Mouse (Mus musculus): Measurements from ENCODE around the gene Pnlip. TPM values are rescaled to one million over a fixed set of nuclear protein-coding genes. Genes with fewer than 3 reads are reported as not detected.

The Pnlip gene
- total RNA-seq, 2 experiments from 2014 or later = not detected

DNA sequence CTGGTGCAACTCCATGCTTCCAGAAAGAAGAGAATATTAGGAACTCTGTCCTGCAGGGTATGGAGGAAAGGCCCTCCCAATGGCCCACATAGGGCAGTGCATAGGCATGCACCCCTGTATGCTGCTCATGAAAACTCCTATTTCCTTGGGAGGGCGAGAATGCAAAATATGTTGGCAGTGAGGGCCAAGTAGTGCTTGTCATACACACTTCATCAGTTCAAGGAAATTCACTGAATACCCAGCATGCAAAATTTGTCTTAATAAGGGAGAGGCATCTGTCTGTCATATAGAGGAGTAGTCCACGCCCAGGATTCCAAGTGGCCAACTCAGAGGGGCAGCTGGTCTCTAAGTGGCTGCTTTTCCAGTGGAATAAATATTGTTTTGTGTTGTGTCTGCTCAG lies 11.0 kb downstream of the Pnlip start:
- DNase-seq = no peak
- intact Hi-C loops (cut with DNase I) = no loop called here
- Histone ChIP-seq H3K4me3 (no peak overlapping the region), H3K27ac (no peak overlapping the region)
- TF ChIP-seq CTCF (IDR thresholded peaks at IDR 0.05) = no peak

DNA sequence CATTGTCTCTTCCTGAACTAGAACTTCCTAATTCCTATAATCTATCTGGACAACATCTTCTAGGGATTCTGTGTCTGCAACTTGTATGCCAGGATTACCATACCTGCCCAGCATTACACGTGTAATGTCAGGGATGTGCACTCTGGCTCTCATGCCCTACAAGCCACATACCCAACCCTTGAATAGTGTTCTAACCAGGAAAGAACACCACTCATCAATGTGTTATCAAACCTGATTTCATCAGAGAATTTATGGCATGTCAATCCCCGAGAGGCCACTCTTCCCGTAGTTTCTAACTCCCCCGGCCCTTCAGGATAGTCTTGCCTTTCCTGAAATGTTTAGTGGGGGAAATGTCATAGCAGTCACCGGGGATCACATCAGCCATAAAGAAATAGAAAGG lies 12.6 kb downstream of the Pnlip start:
- no peak overlapping the region for H3K4me3 ChIP-seq
- H3K27ac ChIP-seq = no peak overlapping the region
- TF ChIP-seq CTCF (IDR thresholded peaks at IDR 0.05) = no peak
- intact Hi-C loops (cut with DNase I) = no loop called here
- no peak for DNase-seq

DNA sequence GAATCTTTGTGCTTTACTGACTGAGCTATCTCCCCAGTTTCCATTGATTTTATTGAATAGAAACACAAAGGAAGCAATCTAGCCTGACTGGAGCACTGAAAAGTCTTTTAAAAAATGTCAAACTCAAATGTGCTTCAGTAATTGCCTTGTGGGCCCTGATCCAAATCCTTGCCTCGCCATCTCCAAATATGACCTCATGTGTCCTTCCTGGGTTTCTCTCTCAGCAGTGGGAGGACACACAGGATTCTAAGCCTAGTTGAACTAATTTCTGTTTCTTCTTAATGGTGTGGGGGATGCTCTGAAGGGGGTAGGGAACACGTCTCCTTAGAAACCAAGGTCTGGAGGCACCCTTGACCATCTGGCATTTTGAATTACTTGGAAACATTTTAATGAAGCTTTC lies 22.3 kb downstream of the Pnlip start:
- DNase-seq = no peak
- H3K27ac ChIP-seq = no peak overlapping the region
- intact Hi-C loops (cut with DNase I) = no loop called here
- no peak overlapping the region for H3K4me3 ChIP-seq
- TF ChIP-seq CTCF (IDR thresholded peaks at IDR 0.05) = no peak

DNA sequence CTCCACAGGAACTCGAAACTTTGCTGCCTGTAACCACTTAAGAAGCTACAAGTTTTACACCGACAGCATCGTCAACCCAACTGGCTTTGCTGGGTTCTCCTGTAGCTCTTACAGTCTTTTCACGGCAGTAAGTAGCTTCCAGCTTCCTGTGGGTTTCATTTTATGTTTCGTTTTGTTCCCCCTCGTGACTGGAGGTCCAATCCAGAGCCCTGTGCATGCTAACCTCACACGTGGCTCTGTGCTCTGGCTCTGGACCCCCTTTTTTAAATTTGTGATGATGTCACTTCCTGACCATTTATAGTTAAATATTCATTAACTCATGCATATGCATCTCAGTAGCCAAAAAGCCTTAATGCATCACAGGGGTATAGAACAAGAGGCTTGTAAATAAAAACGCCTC lies 24.8 kb downstream of the Pnlip start:
- no peak for DNase-seq
- no peak overlapping the region for H3K4me3 ChIP-seq
- intact Hi-C loops (cut with DNase I) = no loop called here
- H3K27ac ChIP-seq = no peak overlapping the region
- TF ChIP-seq CTCF (IDR thresholded peaks at IDR 0.05) = no peak

DNA sequence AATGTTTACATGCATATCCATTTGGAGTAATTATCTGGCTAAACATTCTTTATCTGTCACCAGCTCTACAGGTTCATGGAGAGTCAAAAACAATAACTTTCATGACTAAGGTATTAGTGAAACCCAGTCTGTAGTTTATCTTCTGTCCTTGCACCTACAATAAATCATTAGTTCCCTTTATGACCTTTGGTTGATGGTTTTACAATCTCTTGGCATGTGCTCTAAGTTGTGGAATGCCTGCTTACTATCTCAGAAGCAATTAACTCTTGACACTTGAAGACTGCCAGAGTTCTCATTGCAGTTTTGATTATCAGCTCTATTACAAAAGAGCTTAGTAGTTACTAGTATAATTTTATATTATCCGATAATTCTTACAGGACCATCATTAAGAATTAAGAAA lies 36.6 kb downstream of the Pnlip start:
- DNase-seq = no peak
- Histone ChIP-seq H3K27ac (no peak overlapping the region), H3K4me3 (no peak overlapping the region)
- TF ChIP-seq CTCF (IDR thresholded peaks at IDR 0.05) = no peak
- intact Hi-C loops (cut with DNase I) = no loop called here

DNA sequence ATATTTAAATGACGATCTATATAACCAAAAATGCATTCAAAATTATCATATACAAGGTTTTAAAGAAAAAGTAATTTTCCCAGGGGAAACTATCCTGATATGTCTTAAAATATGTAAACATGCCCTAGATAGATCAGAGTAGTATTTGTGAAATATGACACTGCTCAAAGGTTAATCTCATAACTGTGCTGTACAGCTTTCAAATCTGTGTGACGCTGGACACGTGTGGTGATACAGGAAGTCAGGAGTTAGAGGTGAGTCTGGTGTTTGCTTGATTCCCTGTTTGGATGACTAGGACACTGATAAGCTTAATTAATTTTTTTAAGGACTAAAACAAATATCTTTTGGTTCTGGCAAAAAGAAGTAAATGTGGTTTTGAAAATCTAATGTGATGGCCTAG lies 43.0 kb downstream of the Pnlip start:
- no peak for DNase-seq
- intact Hi-C loops (cut with DNase I) = no loop called here
- no peak overlapping the region for H3K27ac ChIP-seq
- no peak for TF ChIP-seq CTCF (IDR thresholded peaks at IDR 0.05)
- H3K4me3 ChIP-seq = no peak overlapping the region

DNA sequence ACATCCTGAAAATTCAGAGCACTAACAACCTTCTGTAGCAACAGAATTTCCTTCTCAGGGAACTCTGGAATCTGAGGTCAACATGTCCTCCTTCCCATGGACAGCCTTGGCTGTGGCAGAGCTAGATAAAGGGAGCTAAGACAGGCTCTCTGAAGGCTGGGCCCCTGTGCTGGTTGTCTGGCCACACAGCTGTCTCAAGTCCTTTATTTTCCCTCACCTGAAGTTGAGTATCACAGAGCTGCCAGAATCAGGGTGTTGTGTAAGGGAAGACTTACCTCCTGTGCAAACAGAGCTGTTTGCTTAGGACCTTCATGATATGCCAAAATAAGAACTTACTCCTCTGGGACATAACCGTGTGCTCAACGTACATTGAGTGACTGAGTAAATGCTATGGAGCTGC lies 43.9 kb downstream of the Pnlip start:
- H3K27ac ChIP-seq = no peak overlapping the region
- DNase-seq = no peak
- no peak for TF ChIP-seq CTCF (IDR thresholded peaks at IDR 0.05)
- intact Hi-C loops (cut with DNase I) = no loop called here
- H3K4me3 ChIP-seq = no peak overlapping the region

DNA sequence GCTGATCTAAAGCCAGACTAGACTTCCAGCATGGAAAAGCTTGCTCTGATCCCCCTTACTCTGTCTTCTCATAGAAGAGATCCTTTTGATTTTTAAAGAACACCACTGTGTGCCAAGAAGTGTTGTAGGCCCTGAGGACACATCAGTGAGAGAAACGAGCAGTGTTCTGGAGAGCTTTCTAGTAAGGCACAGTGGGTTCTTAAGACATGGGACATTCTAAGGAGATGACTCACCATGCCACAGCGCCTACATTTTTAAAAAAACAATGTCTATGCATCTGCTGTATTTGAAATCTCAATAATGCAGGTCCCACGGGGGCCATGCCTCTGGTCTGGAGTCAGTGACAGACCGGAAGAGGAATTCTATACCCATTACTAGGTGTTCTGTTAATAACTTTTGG lies 52.3 kb downstream of the Pnlip start:
- no peak for DNase-seq
- no peak for TF ChIP-seq CTCF (IDR thresholded peaks at IDR 0.05)
- H3K4me3 ChIP-seq = no peak overlapping the region
- no peak overlapping the region for H3K27ac ChIP-seq
- intact Hi-C loops (cut with DNase I) = no loop called here

DNA sequence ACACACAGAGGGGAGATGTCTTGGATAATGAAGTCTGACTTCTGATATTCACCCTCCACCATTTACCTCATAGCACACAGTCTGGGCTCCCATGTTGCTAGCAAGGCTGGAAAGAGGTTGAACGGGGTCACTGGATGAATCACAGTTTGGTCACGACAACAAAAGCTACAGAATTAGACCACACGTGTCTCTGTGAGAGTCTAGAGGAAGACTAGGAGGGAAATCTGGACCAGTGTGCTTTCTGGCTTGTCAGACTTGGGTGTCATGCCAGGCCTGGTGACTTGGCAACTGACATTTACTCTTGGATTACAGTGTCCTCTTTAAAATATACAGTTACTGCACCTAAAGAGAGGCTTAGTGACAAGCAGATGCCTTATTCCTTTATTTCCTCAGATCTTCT lies 56.3 kb downstream of the Pnlip start:
- Histone ChIP-seq H3K27ac (no peak overlapping the region), H3K4me3 (no peak overlapping the region)
- no peak for DNase-seq
- intact Hi-C loops (cut with DNase I) = no loop called here
- no peak for TF ChIP-seq CTCF (IDR thresholded peaks at IDR 0.05)

DNA sequence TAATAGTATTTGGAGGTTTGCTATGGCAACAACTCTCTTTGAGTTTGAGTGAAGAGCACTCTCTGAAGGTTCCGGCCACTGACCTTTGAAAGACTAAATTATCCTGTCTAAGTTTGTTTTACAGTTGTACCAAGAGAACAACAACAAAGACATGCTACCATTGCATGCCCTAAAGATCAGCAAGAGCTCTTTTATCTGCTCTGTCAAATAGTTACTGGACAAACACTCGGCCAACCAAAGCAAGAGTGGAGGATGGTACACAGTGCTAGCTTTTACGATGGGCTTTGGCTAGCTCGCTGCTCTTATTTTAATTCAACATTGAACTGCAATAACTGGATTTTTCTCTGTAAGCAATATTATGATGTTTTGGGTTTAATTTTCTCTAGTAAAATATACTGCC lies 65.6 kb downstream of the Pnlip start:
- Histone ChIP-seq H3K27ac (no peak overlapping the region), H3K4me3 (no peak overlapping the region)
- intact Hi-C loops (cut with DNase I) = no loop called here
- TF ChIP-seq CTCF (IDR thresholded peaks at IDR 0.05) = no peak
- DNase-seq = no peak

DNA sequence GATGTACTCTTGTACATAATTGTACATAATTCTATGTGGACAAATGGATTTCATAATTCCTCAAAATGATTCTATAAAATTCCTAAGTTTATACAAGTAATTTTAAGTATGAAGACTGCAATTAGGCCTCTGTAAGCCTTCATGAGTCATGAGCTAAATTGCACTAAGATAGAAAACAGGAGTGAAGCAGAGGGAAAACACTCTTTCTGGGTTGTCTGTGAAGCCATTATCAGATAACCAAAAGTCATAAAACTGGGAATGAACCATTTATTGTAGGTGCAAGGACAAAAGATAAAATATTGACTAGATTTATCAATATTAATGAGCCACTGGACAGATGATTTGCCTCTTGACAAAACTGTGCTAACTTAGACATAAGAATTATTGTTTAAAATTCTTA lies 68.1 kb downstream of the Pnlip start:
- H3K4me3 ChIP-seq = no peak overlapping the region
- H3K27ac ChIP-seq = no peak overlapping the region
- intact Hi-C loops (cut with DNase I) = no loop called here
- TF ChIP-seq CTCF (IDR thresholded peaks at IDR 0.05) = no peak
- no peak for DNase-seq

DNA sequence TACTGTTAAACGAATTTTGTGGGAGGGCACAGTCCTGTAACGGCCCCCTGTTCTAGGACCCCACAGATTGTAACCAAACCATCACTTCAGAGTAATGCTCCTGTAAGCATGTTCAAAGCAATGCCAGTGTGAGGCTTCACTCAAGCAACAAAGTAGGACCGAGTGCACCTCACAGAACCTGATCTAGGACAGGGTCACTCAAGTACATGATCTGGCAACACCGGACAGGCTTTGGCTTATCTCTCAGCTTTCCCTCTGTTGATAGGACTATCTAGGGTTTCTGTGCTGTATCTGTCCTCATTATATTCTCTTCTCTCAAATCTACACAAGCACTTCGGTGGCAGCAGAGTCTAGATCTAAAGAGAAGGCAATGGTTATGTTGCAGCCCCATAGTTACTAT lies 74.3 kb downstream of the Pnlip start:
- intact Hi-C loops (cut with DNase I) = no loop called here
- Histone ChIP-seq H3K27ac (no peak overlapping the region), H3K4me3 (no peak overlapping the region)
- no peak for TF ChIP-seq CTCF (IDR thresholded peaks at IDR 0.05)
- no peak for DNase-seq

DNA sequence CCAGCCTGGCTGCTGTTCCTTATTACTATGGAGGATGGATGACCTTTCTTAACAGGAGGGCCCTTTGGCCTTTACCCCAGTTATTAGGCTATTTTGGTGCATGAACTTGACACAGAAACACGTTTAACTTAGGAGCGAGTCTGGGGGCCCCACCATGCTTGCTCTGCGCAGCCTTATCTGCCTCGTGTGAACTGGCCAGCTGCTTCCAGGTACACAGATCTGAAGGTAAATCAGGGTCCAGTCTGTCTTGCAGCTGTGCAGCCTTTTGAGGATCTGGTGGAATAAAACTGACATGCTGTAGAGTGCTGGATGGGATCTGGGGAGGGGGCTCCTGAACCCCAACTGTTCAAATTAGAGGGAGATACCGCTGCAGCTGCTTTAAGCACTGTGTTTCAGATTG lies 75.5 kb downstream of the Pnlip start:
- Histone ChIP-seq H3K4me3 (no peak overlapping the region), H3K27ac (no peak overlapping the region)
- intact Hi-C loops (cut with DNase I) = no loop called here
- no peak for DNase-seq
- TF ChIP-seq CTCF (IDR thresholded peaks at IDR 0.05) = no peak

DNA sequence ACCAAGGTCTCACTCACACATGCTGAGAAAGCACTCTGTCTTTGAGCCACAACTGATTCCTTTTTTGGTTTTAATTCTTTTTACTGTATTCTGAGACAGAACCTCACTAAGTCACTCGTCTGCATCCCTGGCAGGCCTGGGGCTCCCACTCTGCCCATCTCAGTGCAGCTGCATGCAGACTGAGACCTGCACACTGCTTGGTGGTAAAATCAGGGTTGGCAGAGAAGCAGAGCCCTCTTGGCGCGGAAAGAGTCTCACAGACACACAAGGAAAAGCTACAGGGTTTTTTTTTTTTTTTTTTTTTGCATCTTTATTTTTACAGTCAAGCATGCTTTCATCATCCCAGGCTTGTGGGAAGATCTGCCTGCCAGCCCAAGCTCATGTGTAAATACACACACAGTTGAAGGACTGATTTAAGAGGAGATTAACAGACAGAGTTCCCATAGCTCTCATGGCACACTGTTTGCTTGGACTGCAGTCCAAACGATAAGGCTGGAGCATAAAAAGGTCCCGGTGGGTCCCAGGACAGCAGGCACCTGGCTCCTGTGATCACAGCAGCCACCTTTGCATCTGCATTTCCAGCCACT lies 76.2 kb downstream of the Pnlip start, which contains the start of gene Pnliprp1:
Gene Pnliprp1, plus strand, starts transcription at position 443 of the 587 bp plus-strand sequence.
- intact Hi-C loops (cut with DNase I) = no loop called here
- TF ChIP-seq CTCF (IDR thresholded peaks at IDR 0.05) = no peak
- no peak within 1 kb of the TSS for H3K27ac ChIP-seq

More for the DNA sequence above, 76.2 kb downstream of the Pnlip start, which contains the start of gene Pnliprp1:
- DNase-seq = no peak
- no peak within 1 kb of the TSS for H3K4me3 ChIP-seq

Other genes starting within 250 kb of the Pnlip start
- 1 to 10 TPM; 3.0 to 4.0 TPM for gene Gfra1, start 196.6 kb upstream of the Pnlip start, total RNA-seq (2021)
- gene Ccdc172, start 140.5 kb upstream of the Pnlip start, total RNA-seq (2021) = not detected
- not detected for gene Pnliprp1, start 76.4 kb downstream of the Pnlip start, total RNA-seq (2021)
- not detected for gene Pnliprp2, start 107.2 kb downstream of the Pnlip start, total RNA-seq (2021)
- not detected for gene 1700019N19Rik, start 142.0 kb downstream of the Pnlip start, total RNA-seq (2021)

Data from gastrocnemius, adult 2 months (tissue).